Mouse (Mus musculus): ENCODE results near the gene Abca5. TPM values are rescaled to one million over a fixed set of nuclear protein-coding genes. Genes with fewer than 3 reads are reported as not detected.

The Abca5 gene
- polyA plus RNA-seq, 1 experiment from 2014 or later = 7.4 TPM

DNA sequence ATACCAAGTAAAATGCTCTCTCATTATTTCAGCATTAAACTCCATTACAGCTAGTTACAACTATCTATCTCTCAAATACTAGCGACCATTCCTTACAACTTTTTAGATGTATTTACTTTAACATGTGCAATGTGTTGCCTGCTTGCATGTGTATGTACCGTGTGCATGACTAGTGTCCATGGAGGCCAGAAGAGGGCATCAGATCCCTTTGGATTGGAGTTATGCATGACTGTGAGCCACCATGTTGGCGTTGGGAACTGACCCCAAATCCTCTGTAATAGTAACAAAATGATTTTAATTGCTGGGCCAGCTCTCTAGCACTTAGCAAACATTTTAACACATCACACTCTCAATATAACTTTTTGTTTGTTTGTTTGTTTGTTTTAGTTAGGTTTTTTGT, 49.1 kb downstream of the Abca5 start:
- H3K27me3 ChIP-seq = no peaks in the 10 kb centered on the region
- H3K4me3 ChIP-seq = no peak overlapping the region
- no peaks in the 10 kb centered on the region; the same call in 1 of the 2 replicates for H3K36me3 ChIP-seq
- ATAC-seq (replicated peaks) = no peak
- H3K4me2 ChIP-seq (replicated peaks) = no peak overlapping the region
- 82% methylated on average over 3 of the region's 3 CpGs for WGBS
- no peaks in the 10 kb centered on the region for H3K9me3 ChIP-seq
- no peak overlapping the region for H3K27ac ChIP-seq (replicated peaks)
- H3K9ac ChIP-seq (replicated peaks) = no peak overlapping the region
- no peaks in the 10 kb centered on the region for H3K4me1 ChIP-seq

DNA sequence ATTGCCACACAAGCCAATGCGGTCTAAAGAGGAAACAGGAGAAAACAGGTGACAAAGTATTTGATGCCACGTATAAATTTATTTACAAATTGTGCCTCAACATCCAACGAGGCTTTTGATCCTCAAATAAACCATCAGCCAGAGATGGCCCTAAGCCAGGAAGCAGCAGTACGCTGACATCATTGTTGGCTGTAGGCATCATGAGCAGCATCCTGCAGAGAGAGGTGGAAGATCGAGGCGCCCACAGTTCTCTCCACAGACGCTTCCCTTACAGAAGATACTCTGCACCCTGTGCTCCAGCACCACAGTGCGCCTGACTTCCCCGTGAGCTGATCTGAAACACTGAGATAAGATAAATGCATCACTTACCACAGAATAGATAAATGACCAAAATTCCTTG, 49.8 kb downstream of the Abca5 start:
- Histone ChIP-seq H3K36me3 (no peaks in the 10 kb centered on the region; the same call in 1 of the 2 replicates), H3K27me3 (no peaks in the 10 kb centered on the region), H3K9ac (replicated peaks) (no peak overlapping the region), H3K4me2 (replicated peaks) (no peak overlapping the region), H3K4me1 (no peaks in the 10 kb centered on the region), H3K4me3 (no peak overlapping the region), H3K9me3 (no peaks in the 10 kb centered on the region), H3K27ac (replicated peaks) (no peak overlapping the region)
- 57% methylated on average over 9 of the region's 9 CpGs for WGBS
- no peak for ATAC-seq (replicated peaks)

DNA sequence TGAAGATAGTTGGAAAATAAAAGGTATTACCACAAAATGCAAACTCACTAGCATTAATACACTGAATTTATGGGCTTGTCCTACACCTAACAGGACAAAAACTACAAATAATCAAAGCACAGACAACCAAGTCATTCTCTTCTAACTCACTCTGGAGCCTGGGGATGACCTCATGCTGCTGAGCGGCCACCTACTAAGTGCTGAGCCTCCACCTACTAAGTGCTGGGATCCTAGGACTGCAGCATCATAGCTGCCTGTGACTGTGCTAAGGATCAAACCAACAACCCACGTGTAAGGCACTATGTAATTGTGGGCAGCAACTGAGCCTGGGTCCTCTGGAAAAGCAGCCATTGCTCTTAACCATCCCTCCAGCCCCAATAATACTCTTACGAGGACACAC, 51.2 kb downstream of the Abca5 start:
- no peaks in the 10 kb centered on the region for H3K27me3 ChIP-seq
- H3K4me1 ChIP-seq = no peaks in the 10 kb centered on the region
- 87% methylated on average over 3 of the region's 3 CpGs for WGBS
- no peak overlapping the region for H3K4me2 ChIP-seq (replicated peaks)
- H3K9ac ChIP-seq (replicated peaks) = no peak overlapping the region
- no peak overlapping the region for H3K27ac ChIP-seq (replicated peaks)
- H3K9me3 ChIP-seq = no peaks in the 10 kb centered on the region
- no peak overlapping the region for H3K4me3 ChIP-seq
- no peaks in the 10 kb centered on the region; the same call in 1 of the 2 replicates for H3K36me3 ChIP-seq
- no peak for ATAC-seq (replicated peaks)

DNA sequence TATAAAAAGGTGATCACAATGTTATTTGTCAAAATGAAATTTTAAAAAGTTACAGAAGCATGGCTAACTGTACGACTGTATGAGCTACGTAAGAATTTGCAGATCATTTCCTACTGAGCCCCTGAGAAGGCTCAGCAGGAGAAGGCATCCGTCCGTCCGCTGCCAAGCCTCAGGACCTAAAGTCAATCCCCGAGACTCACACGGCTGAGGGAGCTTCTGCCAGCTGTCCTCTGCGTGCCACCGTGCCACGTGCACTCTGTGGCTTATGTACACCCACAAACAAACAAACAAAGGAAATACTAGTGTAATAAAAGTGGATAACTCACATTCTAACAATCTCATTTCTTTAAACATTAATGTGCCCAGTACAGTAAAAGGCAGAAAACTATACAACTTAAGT, 52.7 kb downstream of the Abca5 start:
- H3K9me3 ChIP-seq = no peaks in the 10 kb centered on the region
- H3K4me3 ChIP-seq = no peak overlapping the region
- no peak overlapping the region for H3K9ac ChIP-seq (replicated peaks)
- no peaks in the 10 kb centered on the region for H3K36me3 ChIP-seq
- H3K27me3 ChIP-seq = no peaks in the 10 kb centered on the region
- no peak overlapping the region for H3K27ac ChIP-seq (replicated peaks)
- no peak for ATAC-seq (replicated peaks)
- no peak overlapping the region for H3K4me2 ChIP-seq (replicated peaks)
- no peaks in the 10 kb centered on the region for H3K4me1 ChIP-seq
- 79% methylated on average over 10 of the region's 10 CpGs for WGBS

DNA sequence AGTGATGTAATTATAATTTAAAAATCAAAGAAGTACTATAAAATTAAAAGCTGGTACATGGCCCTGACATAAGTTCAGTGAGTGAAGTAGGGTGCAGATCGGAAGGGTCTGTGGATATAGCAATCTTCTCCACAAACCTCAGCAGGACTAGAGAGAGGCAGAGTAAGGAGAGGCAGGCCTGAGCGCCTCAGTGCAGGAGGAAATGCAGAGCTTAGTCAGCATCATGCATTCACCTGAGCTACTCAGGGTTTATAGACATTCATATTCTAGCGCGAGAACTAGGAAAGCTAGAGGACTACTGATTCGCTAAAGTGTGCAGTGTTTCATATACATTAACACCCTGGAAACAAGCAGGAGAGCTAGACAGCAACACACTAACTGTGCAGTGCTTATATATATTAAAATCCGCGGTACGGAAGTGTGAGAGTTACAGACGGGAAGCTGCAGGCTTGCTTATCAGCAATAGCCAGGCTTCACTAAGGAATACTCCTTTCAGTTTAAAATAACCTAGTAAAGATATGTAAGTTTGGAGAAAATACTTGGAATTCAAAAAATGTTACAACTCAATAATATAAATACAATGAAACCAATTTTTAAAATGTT, 53.2 kb downstream of the Abca5 start:
- Histone ChIP-seq H3K4me2 (replicated peaks) (no peak overlapping the region), H3K4me1 (no peaks in the 10 kb centered on the region), H3K9ac (replicated peaks) (no peak overlapping the region), H3K27me3 (no peaks in the 10 kb centered on the region), H3K27ac (replicated peaks) (no peak overlapping the region), H3K4me3 (no peak overlapping the region), H3K36me3 (no peaks in the 10 kb centered on the region), H3K9me3 (no peaks in the 10 kb centered on the region)
- WGBS = 85% methylated on average over 9 of the region's 9 CpGs
- ATAC-seq (replicated peaks) = no peak

DNA sequence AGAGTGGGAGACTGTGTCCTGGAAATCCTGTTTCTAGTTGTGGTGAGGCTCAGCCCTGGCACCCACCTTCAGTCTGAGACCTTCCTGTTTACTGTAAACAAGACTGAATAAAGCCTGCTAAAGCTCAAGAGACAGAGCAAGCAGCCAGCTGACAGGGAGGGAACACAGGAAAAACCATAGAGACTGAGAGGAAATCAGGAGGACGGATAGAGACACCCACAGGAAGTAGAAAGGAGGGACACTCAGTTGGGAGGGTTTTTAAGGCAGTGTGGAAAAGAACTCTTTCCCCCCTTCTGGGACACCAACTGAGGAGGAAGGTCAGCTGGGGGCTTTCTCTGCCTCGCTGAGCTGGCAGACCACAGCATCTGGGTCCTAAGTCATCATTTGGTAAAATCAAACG, 62.7 kb downstream of the Abca5 start:
- Histone ChIP-seq H3K27ac (replicated peaks) (no peak overlapping the region), H3K36me3 (no peaks in the 10 kb centered on the region; the same call in 1 of the 2 replicates), H3K4me3 (no peak overlapping the region), H3K4me1 (no peaks in the 10 kb centered on the region), H3K27me3 (no peaks in the 10 kb centered on the region), H3K4me2 (replicated peaks) (no peak overlapping the region), H3K9ac (replicated peaks) (no peak overlapping the region), H3K9me3 (no peaks in the 10 kb centered on the region)
- WGBS = 77% methylated on average over 3 of the region's 3 CpGs
- ATAC-seq (replicated peaks) = no peak

DNA sequence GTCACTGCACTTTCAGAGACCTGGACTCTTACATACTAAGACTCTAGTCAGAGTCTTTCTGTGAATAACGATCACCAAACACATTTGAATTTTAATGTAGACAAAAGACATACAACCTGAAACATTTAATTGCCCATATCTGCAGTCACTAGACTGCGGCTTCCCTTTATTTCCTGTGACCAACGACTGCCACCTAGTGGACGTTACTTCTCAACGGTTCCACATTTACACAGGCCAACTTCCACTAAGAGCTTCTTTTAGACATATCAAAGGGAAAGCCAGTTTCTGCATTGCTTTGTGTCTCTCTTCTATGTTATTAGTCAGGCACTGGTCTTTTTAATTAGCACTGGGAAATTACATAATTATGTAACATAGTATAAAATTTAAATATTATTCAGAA, 65.8 kb downstream of the Abca5 start:
- Histone ChIP-seq H3K27me3 (no peaks in the 10 kb centered on the region), H3K27ac (replicated peaks) (no peak overlapping the region), H3K4me1 (peaks cover 5% of the 10 kb centered on the region), H3K4me2 (replicated peaks) (no peak overlapping the region), H3K9me3 (no peaks in the 10 kb centered on the region), H3K4me3 (no peak overlapping the region), H3K9ac (replicated peaks) (no peak overlapping the region), H3K36me3 (no peaks in the 10 kb centered on the region; the same call in 1 of the 2 replicates)
- peak; percentile 78 for ATAC-seq (replicated peaks)
- WGBS = 5% methylated on average over 5 of the region's 5 CpGs

DNA sequence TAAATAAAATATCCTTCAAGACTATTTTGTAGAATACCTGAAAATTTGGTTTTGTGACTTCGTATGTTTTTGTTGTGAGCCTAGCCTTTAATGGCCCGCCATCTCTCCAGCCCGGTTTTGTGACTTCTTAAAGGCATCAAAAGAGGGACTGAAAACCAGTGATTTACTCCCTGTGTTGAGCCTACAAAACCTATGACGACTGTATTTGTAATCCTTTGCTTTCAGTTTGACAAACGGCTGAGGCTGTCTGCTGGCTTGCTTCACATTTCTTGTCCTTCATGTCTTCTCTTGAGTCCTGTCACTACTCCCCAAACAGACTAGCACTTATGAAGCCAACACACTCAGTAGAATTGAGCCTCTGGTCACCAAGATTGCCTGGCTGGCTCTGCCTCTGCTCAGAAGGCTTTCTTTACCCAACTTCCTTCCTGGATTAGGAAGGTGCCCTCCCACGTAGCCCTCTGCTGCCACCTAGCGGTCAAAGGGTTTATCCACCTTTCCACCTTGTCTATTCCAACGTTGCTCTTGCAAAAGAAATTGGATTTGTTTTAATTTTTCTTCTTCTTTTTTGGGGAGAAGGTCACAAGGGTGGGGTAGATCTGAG, 69.2 kb downstream of the Abca5 start:
- 46% methylated on average over 8 of the region's 8 CpGs for WGBS
- H3K36me3 ChIP-seq = no peaks in the 10 kb centered on the region
- H3K27ac ChIP-seq (replicated peaks) = no peak overlapping the region
- no peak overlapping the region for H3K9ac ChIP-seq (replicated peaks)
- H3K4me3 ChIP-seq = no peak overlapping the region
- H3K4me1 ChIP-seq = peaks cover 8% of the 10 kb centered on the region
- ATAC-seq (replicated peaks) = peak; percentile 80
- no peaks in the 10 kb centered on the region for H3K27me3 ChIP-seq
- no peak overlapping the region for H3K4me2 ChIP-seq (replicated peaks)
- no peaks in the 10 kb centered on the region for H3K9me3 ChIP-seq

DNA sequence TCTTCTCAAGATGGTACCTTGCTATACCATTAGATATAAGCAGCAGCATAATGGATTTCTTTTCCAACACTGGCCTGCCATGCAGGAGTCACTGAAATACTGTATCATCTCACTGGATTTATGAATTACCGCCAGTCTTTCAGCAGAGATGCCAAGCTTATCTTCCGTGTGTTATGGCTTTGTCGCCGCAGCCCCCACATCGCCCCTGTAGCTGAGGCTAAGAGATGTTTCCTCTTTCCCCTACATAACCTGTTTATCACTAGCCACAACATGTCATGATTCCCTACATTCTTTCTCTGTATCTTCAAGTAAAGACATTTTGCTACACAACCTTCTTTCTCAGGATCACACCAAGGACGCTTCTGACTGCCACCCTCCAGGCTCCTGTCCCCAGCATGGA, 70.3 kb downstream of the Abca5 start:
- Histone ChIP-seq H3K4me2 (replicated peaks) (no peak overlapping the region), H3K36me3 (no peaks in the 10 kb centered on the region), H3K4me1 (peaks cover 8% of the 10 kb centered on the region), H3K27ac (replicated peaks) (no peak overlapping the region), H3K27me3 (no peaks in the 10 kb centered on the region), H3K4me3 (no peak overlapping the region), H3K9ac (replicated peaks) (no peak overlapping the region), H3K9me3 (no peaks in the 10 kb centered on the region)
- no peak for ATAC-seq (replicated peaks)
- 94% methylated on average over 6 of the region's 6 CpGs for WGBS

DNA sequence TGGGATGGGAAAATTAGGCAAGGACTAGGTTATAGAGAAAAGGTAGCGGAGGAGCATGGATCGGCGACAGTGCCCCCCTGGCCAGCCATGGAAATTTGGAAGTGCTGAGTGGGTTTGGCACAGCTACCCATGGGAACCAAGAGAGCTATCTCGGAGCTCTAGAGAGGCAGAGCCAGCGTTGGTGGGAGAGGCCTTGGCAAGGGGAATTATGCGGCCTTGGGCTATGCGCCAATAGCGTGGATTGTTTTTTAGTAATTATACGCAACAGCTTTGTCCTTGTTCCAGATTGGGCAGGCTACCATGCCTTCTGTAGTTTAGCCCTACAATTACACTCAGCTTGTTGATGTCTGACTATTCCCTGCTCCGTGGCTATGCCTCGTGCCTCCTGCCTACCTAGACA, 70.8 kb downstream of the Abca5 start:
- H3K9ac ChIP-seq (replicated peaks) = no peak overlapping the region
- H3K4me1 ChIP-seq = peaks cover 8% of the 10 kb centered on the region
- ATAC-seq (replicated peaks) = peak; percentile 76
- WGBS = 47% methylated on average over 11 of the region's 11 CpGs
- H3K4me2 ChIP-seq (replicated peaks) = no peak overlapping the region
- no peak overlapping the region for H3K4me3 ChIP-seq
- H3K9me3 ChIP-seq = no peaks in the 10 kb centered on the region
- H3K27ac ChIP-seq (replicated peaks) = no peak overlapping the region
- no peaks in the 10 kb centered on the region for H3K27me3 ChIP-seq
- no peaks in the 10 kb centered on the region for H3K36me3 ChIP-seq

DNA sequence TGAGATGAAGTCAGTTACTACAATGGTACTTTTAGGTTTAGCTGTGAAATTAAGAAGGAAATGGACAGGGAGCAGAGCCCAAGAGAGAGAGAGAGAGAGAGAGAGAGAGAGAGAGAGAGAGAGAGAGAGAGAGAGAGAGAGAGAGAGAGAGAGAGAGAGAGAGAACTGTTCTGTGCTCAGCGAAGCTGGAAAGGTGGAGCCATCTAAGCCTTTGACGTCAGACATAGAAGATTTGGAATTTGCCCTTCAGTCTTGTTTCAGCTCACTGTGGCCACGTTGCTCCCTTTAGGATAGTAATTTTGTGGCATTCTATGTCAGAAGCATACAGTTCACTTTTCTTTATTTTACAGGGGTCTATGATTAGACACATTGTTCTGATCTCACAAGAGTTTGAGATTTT, 75.6 kb downstream of the Abca5 start:
- ATAC-seq (replicated peaks) = no peak
- Histone ChIP-seq H3K4me3 (no peak overlapping the region), H3K9me3 (no peaks in the 10 kb centered on the region), H3K27ac (replicated peaks) (no peak overlapping the region), H3K4me1 (peaks cover 5% of the 10 kb centered on the region), H3K36me3 (no peaks in the 10 kb centered on the region), H3K27me3 (no peaks in the 10 kb centered on the region), H3K9ac (replicated peaks) (no peak overlapping the region), H3K4me2 (replicated peaks) (no peak overlapping the region)
- 78% methylated on average over 3 of the region's 3 CpGs for WGBS

DNA sequence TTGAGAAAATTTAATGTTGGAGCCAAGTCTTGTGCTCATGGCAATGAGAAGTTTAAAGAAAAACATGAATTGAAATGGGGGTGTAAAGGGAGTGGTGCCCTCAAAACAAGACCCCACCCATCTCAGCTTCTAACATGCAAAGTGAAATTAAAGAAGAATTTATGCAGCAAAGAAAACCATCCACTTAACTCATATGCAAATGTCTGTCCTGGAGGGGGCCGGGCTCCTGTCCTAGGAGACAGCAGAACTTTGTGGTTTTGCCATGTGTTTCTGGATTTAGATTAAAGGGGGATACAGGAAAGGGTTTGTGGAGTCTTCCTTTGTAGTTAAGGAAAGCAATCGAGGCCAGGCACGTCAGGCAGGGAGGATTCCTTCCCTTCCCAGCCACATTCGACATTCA, 79.6 kb downstream of the Abca5 start:
- ATAC-seq (replicated peaks) = no peak
- 79% methylated on average over 4 of the region's 4 CpGs for WGBS
- no peaks in the 10 kb centered on the region for H3K4me1 ChIP-seq
- no peaks in the 10 kb centered on the region for H3K9me3 ChIP-seq
- no peaks in the 10 kb centered on the region for H3K36me3 ChIP-seq
- no peak overlapping the region for H3K27ac ChIP-seq (replicated peaks)
- H3K4me2 ChIP-seq (replicated peaks) = no peak overlapping the region
- no peak overlapping the region for H3K4me3 ChIP-seq
- no peaks in the 10 kb centered on the region for H3K27me3 ChIP-seq
- H3K9ac ChIP-seq (replicated peaks) = no peak overlapping the region

DNA sequence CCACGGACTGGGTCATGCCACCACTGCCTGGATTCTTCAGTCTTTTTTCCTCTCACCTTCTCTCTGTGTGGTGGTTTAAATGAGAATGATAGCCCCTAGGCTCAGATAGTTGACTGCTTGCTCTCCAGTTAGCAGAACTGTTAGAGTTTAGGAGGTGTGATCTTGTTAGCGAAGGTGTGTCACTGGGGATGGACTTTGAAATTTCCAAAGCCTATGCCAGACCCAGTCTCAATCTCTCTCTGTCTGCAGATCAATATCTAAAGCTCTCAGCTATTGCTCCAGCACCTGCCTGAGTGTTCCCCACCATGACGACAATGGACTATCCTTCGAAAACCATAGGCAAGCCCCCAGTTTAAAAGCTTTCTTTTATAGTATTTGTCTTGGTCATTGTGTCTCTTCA, 80.5 kb downstream of the Abca5 start:
- 93% methylated on average over 4 of the region's 4 CpGs for WGBS
- ATAC-seq (replicated peaks) = no peak

More for the DNA sequence above, 80.5 kb downstream of the Abca5 start:
- Histone ChIP-seq H3K36me3 (no peaks in the 10 kb centered on the region), H3K27me3 (no peaks in the 10 kb centered on the region), H3K27ac (replicated peaks) (no peak overlapping the region), H3K4me2 (replicated peaks) (no peak overlapping the region), H3K9ac (replicated peaks) (no peak overlapping the region), H3K4me1 (no peaks in the 10 kb centered on the region), H3K9me3 (no peaks in the 10 kb centered on the region), H3K4me3 (no peak overlapping the region)
